Mouse (Mus musculus) midbrain, embryonic 15.5 days (tissue): ENCODE measurements around the gene Gm20388. TPM values are rescaled to one million over a fixed set of nuclear protein-coding genes. Genes with fewer than 3 reads are reported as not detected.

Experiments used
- ATAC-seq: fragments of 200-750 bp; cut with Nextera tagmentation; replicated peaks from 2 replicates; pipeline ENCODE4 v1.8.0; 2017; ENCODE audit warnings: moderate TSS enrichment
- H3K27ac ChIP-seq: fragments of 300-500 bp; sonication (generic); 2 replicates; pipeline ENCODE4 v1.5.1; 2015; ENCODE audit warnings: mild to moderate bottlenecking, inconsistent platforms
- H3K27me3 ChIP-seq: fragments of 300-500 bp; sonication (generic); replicated peaks from 2 replicates; pipeline ENCODE4 v1.6.1; 2015; ENCODE audit warnings: inconsistent platforms
- H3K36me3 ChIP-seq: fragments of 300-500 bp; sonication (generic); replicated peaks from 2 replicates; pipeline ENCODE4 v1.6.1; 2015; ENCODE audit warnings: inconsistent platforms
- H3K4me1 ChIP-seq: fragments of 300-500 bp; sonication (generic); 2 replicates; pipeline ENCODE4 v1.6.1; 2015; ENCODE audit warnings: inconsistent platforms
- H3K4me2 ChIP-seq: fragments of 300-500 bp; sonication (generic); 2 replicates; pipeline ENCODE4 v1.6.1; 2015; ENCODE audit warnings: inconsistent platforms, mild to moderate bottlenecking, moderate library complexity
- H3K4me3 ChIP-seq: fragments of 300-500 bp; sonication (generic); 2 replicates; pipeline ENCODE4 v1.5.1; 2015; ENCODE audit warnings: mild to moderate bottlenecking, inconsistent platforms
- H3K9ac ChIP-seq: fragments of 300-500 bp; sonication (generic); 2 replicates; pipeline ENCODE4 v1.6.1; 2015; ENCODE audit warnings: mild to moderate bottlenecking, inconsistent platforms
- H3K9me3 ChIP-seq: fragments of 300-500 bp; sonication (generic); 2 replicates; pipeline ENCODE4 v1.6.1; 2016; ENCODE audit warnings: inconsistent platforms
- WGBS: fragments of 180-500 bp; shearing (Covaris S2); methylation state at CpG from one replicate; pipeline ENCODE4 v1.1.7; 2015; ENCODE audit warnings: mixed read lengths; 5-methylcytosine and 5-hydroxymethylcytosine counted together
- polyA plus RNA-seq: library from polyadenylated mRNA; unstranded; fragments of >200 nt; fragmentation: Nextera tagmentation; extraction: Ambion mirVana; gene quantifications from 2 replicates; pipeline ENCODE4 v1.2.1, GENCODE M21; 2015

Gm20388 gene
- polyA plus RNA-seq, 1 experiment from 2014 or later, result 5.6 TPM

DNA sequence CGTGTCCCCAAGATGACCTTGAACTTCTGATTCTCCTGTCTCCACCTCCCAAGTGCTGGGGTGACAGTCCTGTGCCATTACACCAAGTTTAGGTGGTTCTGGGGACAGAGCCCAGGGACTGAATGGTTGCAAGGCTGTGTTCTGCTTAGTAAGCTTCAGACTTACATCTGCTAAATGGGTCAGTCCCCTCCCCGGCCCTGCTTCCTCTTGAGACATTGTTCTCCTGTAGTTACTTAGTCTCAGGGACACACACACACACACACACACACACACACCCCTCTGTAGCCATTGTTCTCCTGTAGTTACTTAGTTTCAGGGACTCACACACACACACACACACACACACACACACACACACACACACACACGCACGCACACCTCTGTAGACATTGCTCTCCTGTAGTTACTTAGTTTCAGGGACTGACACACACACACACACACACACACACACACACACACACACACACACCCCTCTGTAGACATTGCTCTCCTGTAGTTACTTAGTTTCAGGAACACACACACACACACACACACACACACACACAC, 1037.5 kb downstream of the Gm20388 start:
- Histone ChIP-seq H3K4me2 (no peak overlapping the region), H3K9me3 (no peaks in the 10 kb centered on the region), H3K4me1 (peaks cover 15% of the 10 kb centered on the region), H3K27me3 (peaks cover 15% of the 10 kb centered on the region; the same call in 1 of the 2 replicates), H3K4me3 (no peak overlapping the region), H3K27ac (no peak overlapping the region), H3K9ac (no peak overlapping the region), H3K36me3 (no peaks in the 10 kb centered on the region)
- ATAC-seq, result no peak
- 76% methylated on average over 4 of the region's 4 CpGs for WGBS

DNA sequence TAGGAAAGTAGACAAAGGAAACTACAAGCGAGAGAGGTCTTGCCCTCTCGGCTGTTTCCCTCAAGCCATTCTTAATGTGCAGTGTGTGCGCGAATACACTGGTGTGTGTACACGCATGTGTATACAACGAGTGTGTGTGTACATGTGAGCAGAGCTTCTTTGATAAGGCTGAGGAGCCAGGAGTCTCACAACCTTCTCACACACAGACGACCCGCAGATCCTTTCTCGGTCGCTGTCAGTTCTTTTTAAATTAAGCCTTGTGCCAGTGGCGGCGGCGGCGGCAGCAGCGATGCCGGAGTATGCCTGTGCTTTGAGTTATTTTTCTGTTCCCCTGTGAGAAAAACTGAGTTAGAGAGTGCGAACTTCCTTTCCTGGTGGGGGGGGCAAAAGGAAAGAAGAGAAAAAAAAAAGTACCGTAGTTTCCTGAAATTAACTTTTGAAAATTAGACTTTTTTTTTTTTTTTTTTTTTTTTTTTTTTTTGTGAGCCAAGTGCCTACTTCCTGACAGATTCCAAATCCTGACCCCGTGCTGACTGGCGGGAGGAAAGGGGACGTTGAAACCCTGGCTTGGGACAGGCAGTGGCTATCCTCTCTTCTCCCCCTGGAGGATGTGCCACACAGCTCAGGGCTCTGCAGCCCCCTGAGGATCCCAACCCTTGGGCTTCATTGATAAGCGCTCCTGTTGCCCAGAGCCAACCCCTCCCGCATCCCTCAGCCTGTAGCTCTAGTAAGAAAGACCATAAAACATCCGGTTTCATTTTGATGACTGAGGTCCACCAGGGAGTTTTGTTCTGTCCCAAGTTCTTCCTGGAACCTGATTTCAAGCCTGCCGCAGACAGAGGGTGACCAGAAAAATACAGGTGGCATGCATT, 1038.2 kb downstream of the Gm20388 start:
- Histone ChIP-seq H3K27ac (no peak overlapping the region), H3K4me2 (no peak overlapping the region), H3K27me3 (peaks cover 15% of the 10 kb centered on the region; the same call in 1 of the 2 replicates), H3K4me1 (peaks cover 15% of the 10 kb centered on the region), H3K4me3 (no peak overlapping the region), H3K9ac (no peak overlapping the region), H3K36me3 (no peaks in the 10 kb centered on the region), H3K9me3 (no peaks in the 10 kb centered on the region)
- 36% methylated on average over 25 of the region's 25 CpGs for WGBS
- ATAC-seq, result no peak

GRCm38 (mm10) chr8:120950674-120951218, 1040.1 kb downstream of the Gm20388 start:
- H3K9ac ChIP-seq, result no peak overlapping the region
- H3K27ac ChIP-seq, result no peak overlapping the region
- H3K27me3 ChIP-seq, result peaks cover 15% of the 10 kb centered on the region; the same call in 1 of the 2 replicates
- ATAC-seq, result no peak
- H3K4me2 ChIP-seq, result no peak overlapping the region; the same call in 1 of the 2 replicates
- H3K9me3 ChIP-seq, result no peaks in the 10 kb centered on the region
- H3K36me3 ChIP-seq, result no peaks in the 10 kb centered on the region
- H3K4me1 ChIP-seq, result peaks cover 15% of the 10 kb centered on the region
- no peak overlapping the region for H3K4me3 ChIP-seq
- 21% methylated on average over 16 of the region's 16 CpGs for WGBS

GRCm38 (mm10) chr8:120959470-120959891, 1048.8 kb downstream of the Gm20388 start:
- peaks cover 11% of the 10 kb centered on the region; the same call in 1 of the 2 replicates for H3K27me3 ChIP-seq
- no peak overlapping the region for H3K27ac ChIP-seq
- H3K9me3 ChIP-seq, result no peaks in the 10 kb centered on the region
- 0 out of 2 replicates have a peak, but pooled peaks cover 3% of the 10 kb centered on the region for H3K4me1 ChIP-seq
- H3K4me3 ChIP-seq, result no peak overlapping the region
- H3K36me3 ChIP-seq, result no peaks in the 10 kb centered on the region
- no peak for ATAC-seq
- no peak overlapping the region for H3K4me2 ChIP-seq
- WGBS, result 14% methylated on average over 8 of the region's 8 CpGs
- no peak overlapping the region for H3K9ac ChIP-seq

DNA sequence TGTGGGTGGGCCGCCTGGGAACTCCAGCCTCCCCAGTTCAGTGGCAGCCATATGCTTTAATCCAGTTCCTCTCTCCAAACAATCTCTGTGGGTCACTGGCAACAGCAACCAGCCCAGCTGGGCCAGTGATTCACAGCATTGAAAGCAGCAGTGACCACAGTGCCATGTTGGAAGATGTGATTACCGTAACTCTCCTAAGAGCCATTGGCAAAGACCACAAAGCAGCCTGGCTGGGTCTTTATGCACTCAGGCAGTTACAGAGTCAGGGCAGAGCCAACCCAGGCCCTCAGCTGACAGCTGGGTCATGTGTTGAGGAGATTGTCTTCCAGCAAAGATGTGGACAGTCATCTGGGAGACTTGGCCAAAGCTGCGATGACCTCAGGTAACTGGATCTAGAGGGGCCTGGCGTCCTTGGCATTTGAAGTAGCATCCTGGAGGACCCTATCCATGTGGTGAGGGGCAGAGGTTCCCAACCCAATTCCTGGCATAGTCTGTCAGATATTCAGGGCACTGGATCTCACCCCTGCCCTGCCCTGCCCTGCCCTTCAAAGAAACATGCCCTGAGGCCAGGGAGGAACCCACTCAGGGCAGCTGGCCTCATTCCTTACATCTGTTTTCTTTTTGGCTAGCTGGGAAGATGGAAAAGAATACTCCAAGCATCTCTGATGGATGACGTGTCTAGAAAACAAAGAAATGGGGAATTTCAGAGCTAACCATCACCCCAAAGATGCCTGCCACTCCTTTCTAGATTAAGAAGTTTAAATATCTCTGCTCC, 1052.2 kb downstream of the Gm20388 start:
- no peak for ATAC-seq
- Histone ChIP-seq H3K27ac (no peak overlapping the region), H3K4me3 (no peak overlapping the region), H3K9me3 (no peaks in the 10 kb centered on the region), H3K4me2 (no peak overlapping the region), H3K9ac (no peak overlapping the region), H3K36me3 (no peaks in the 10 kb centered on the region), H3K27me3 (peaks cover 18% of the 10 kb centered on the region), H3K4me1 (0 out of 2 replicates have a peak, but pooled peaks cover 3% of the 10 kb centered on the region)
- WGBS, result 93% methylated on average over 5 of the region's 5 CpGs

DNA sequence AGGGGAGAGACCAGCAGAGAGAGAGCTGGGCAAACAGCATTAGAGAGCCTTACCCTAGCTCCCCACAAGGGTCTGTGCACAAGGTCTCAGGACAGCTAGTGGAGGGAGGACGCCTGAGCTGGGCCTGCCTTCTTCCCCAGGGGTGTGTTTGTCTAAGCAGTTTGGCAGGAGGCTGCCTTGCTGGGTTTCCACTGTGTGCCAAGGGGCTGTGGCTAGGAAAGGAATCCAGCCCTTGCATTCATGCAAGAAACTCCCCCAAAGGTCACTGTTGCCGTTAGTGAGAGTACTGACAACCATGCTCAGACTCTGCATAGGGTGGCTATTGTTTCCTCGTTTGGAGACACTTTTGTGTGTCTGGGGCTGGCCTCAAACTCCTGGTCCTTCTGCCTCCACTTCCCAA, 1055.9 kb downstream of the Gm20388 start:
- Histone ChIP-seq H3K9ac (no peak overlapping the region), H3K27ac (no peak overlapping the region), H3K27me3 (peaks cover 40% of the 10 kb centered on the region), H3K4me3 (no peak overlapping the region), H3K36me3 (no peaks in the 10 kb centered on the region), H3K4me1 (0 out of 2 replicates have a peak, but pooled peaks cover 3% of the 10 kb centered on the region), H3K9me3 (no peaks in the 10 kb centered on the region), H3K4me2 (no peak overlapping the region)
- 28% methylated on average over 3 of the region's 3 CpGs for WGBS
- ATAC-seq, result no peak

DNA sequence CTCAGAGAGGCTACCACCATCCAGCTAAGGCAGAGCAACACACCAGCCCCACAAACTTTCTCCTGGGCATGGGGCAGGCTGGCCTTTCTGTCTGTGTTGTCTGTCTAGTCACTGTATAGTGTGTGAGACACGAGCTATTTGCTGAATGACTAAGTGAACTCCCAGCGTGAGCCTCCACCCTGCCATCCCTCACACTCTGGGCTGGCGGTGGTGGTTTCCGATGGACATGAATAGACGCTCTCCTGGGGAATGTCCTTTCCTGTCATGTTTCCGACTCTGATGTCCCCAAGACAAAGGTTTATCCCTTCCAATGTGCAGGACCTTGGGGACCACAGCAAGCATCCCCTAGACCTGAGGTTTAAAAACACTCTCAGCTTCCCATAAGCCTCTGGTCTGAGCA, 1057.7 kb downstream of the Gm20388 start:
- H3K9ac ChIP-seq, result no peak overlapping the region
- WGBS, result 48% methylated on average over 6 of the region's 6 CpGs
- H3K27me3 ChIP-seq, result peaks cover 41% of the 10 kb centered on the region
- no peak overlapping the region for H3K4me3 ChIP-seq
- ATAC-seq, result no peak
- no peaks in the 10 kb centered on the region for H3K9me3 ChIP-seq
- no peak overlapping the region for H3K27ac ChIP-seq
- H3K36me3 ChIP-seq, result no peaks in the 10 kb centered on the region
- peaks cover 18% of the 10 kb centered on the region for H3K4me1 ChIP-seq
- no peak overlapping the region for H3K4me2 ChIP-seq

- peaks cover 15% of the 10 kb centered on the region for H3K4me1 ChIP-seq
- no peak overlapping the region for H3K4me3 ChIP-seq
- no peak overlapping the region for H3K9ac ChIP-seq
- WGBS, result 29% methylated on average over 5 of the region's 5 CpGs
- no peaks in the 10 kb centered on the region for H3K9me3 ChIP-seq
- no peak for ATAC-seq
- H3K27ac ChIP-seq, result no peak overlapping the region
- H3K4me2 ChIP-seq, result no peak overlapping the region
- no peaks in the 10 kb centered on the region for H3K36me3 ChIP-seq
- peaks cover 54% of the 10 kb centered on the region for H3K27me3 ChIP-seq
Observed at GRCm38 (mm10) chr8:120970346-120970745, 1059.7 kb downstream of the Gm20388 start.

DNA sequence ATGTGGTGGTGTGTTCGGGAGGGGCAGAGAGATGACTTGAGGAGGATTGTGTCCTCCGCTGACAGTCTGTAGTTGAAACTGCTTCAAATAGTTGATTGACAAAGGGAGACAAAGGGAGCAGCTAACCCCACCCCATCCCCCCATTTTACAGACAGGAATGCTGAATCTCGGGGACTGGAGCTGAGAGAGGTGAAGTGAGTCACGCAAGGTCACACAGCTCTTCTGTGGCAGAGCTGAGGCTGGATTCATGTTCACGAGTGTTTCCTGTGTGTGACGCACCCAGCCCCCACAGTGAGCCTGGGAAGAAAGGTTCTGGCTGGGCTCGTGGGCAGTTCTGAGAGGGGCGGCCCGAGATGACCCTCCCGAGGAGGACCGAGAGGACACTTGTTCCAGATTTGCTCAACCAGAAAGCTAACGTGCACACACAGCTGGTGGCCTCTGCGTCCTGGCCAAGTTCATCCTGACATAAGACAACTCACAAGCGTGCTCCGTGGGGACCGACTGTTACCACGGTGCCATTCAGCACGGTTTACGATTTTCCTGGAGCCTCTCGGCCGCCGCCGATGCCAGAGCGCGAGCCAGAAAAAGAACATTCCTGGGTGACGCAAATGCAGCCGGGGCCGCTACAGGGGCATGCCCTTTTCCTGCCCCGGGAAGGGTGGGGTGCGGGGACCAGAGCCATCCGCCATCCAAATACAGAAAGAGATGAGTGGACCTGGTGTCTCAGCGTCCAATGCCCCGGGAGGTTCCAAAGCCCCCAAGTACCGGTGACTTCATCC, 1061.2 kb downstream of the Gm20388 start:
- 20% methylated on average over 34 of the region's 34 CpGs for WGBS
- peak overlapping the region; percentile 40 for H3K9ac ChIP-seq
- no peaks in the 10 kb centered on the region for H3K36me3 ChIP-seq
- peaks cover 15% of the 10 kb centered on the region for H3K4me1 ChIP-seq
- H3K27me3 ChIP-seq, result peaks cover 47% of the 10 kb centered on the region
- no peak overlapping the region for H3K27ac ChIP-seq
- no peaks in the 10 kb centered on the region for H3K9me3 ChIP-seq
- ATAC-seq, result no peak
- H3K4me3 ChIP-seq, result peak overlapping the region; percentile 35
- H3K4me2 ChIP-seq, result peak overlapping the region; percentile 70

GRCm38 (mm10) chr8:120973046-120973445, 1062.4 kb downstream of the Gm20388 start:
- 12% methylated on average over 7 of the region's 7 CpGs for WGBS
- H3K36me3 ChIP-seq, result no peaks in the 10 kb centered on the region
- no peak overlapping the region for H3K4me3 ChIP-seq
- H3K27me3 ChIP-seq, result peaks cover 46% of the 10 kb centered on the region
- H3K9ac ChIP-seq, result no peak overlapping the region
- no peaks in the 10 kb centered on the region for H3K9me3 ChIP-seq
- H3K4me1 ChIP-seq, result peaks cover 15% of the 10 kb centered on the region
- no peak overlapping the region for H3K4me2 ChIP-seq
- no peak overlapping the region for H3K27ac ChIP-seq
- no peak for ATAC-seq

DNA sequence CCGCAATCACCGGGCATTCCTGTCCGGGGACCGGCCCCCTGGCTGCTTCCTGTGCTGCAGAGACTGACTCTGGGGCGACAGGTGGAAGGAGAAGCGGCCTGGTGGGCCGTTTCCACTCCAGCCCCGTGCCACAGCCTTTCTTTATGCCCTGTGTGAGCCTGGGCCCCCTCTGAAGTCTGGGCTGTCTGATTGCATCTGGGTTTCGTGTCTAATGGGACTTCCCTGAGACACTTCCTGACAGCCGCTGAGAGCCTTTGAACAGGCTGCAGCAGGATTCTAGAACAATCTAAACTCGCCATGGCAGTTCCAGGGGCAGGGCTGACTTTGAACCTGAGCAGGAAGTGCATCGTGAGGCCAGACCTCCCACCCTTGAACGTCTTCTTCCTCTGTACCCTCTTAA, 1066.5 kb downstream of the Gm20388 start:
- 74% methylated on average over 13 of the region's 13 CpGs for WGBS
- Histone ChIP-seq H3K4me2 (no peak overlapping the region), H3K27me3 (peaks cover 20% of the 10 kb centered on the region), H3K9me3 (no peaks in the 10 kb centered on the region), H3K27ac (no peak overlapping the region), H3K36me3 (no peaks in the 10 kb centered on the region), H3K4me3 (no peak overlapping the region), H3K9ac (no peak overlapping the region), H3K4me1 (peaks cover 9% of the 10 kb centered on the region)
- ATAC-seq, result no peak
